Mouse (Mus musculus): ENCODE data around the gene Mlec. TPM values are rescaled to one million over a fixed set of nuclear protein-coding genes. Genes with fewer than 3 reads are reported as not detected.

Gene Mlec
- polyA plus RNA-seq, 1 experiment from 2014 or later: 36.6 TPM

DNA sequence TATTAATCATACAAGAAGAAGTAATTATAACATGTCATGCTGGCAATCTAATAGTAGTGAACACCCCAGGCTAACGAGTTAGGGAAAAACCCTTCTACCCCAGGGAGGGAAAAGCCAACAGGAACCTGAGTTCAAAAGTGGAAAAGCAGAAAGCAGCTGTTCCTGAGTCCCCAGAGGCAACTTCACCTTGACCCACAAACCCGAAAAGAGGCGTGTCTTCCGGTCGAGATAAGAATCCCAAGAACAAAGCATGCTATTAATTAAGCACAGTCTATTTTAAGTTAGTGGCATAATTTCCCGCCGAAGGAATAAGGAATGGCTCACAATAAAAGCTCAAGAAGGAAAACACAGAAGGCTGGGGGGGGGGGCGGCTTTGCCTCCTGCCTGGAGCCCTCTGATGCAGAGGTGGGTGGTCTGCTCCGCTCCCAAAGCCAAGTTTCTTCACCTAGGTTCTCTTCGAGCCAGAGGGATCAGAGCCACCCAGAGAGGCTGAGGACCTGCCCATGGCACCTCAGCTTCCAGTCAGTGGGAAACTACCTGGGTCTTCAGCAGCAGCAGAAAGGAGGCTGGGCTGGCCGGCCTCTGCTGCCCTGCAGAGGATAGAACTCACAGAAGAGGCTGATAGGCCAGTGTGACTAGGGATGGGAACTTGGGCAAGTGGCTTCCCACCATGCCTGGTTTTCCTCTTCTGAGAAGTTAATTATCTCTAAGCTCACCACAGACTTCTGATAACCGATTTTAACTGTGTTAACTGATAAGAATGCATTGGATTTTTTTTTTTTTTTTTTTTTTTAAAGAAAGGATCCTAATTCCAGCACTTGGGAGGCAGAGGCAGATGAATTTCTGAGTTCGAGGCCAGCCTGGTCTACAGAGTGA is 3.3 kb upstream of the Mlec start:
- no peaks in the 10 kb centered on the region; the same call in 1 of the 2 replicates for H3K4me1 ChIP-seq (ENCODE audit: control insufficient read depth, insufficient read depth, low read length)
- DNase-seq (ENCODE audit: low spot score) (peak; percentile 48), ATAC-seq (replicated peaks; ENCODE audit: insufficient number of reproducible peaks, low FRiP score, low TSS enrichment, low read depth) (no peak)
- no peaks in the 10 kb centered on the region for H3K36me3 ChIP-seq (replicated peaks; ENCODE audit: control insufficient read depth, insufficient read depth, low read depth, low read length)
- WGBS: 37% methylated on average over 13 of the region's 13 CpGs
- H3K9ac ChIP-seq (replicated peaks; ENCODE audit: low read length): no peak overlapping the region
- no peak overlapping the region for H3K4me2 ChIP-seq (ENCODE audit: low read depth, low read length)
- 0 out of 2 replicates have a peak overlapping the region, but pooled peaks have one; percentile 31 for H3K27ac ChIP-seq (replicated peaks; ENCODE audit: low read depth, low read length)
- no peaks in the 10 kb centered on the region for H3K27me3 ChIP-seq (ENCODE audit: control insufficient read depth, insufficient read depth, low read length)
- no peak overlapping the region for H3K4me3 ChIP-seq (ENCODE audit: low read depth, low read length)
- no peaks in the 10 kb centered on the region for H3K9me3 ChIP-seq (replicated peaks; ENCODE audit: control insufficient read depth, low read length)

DNA sequence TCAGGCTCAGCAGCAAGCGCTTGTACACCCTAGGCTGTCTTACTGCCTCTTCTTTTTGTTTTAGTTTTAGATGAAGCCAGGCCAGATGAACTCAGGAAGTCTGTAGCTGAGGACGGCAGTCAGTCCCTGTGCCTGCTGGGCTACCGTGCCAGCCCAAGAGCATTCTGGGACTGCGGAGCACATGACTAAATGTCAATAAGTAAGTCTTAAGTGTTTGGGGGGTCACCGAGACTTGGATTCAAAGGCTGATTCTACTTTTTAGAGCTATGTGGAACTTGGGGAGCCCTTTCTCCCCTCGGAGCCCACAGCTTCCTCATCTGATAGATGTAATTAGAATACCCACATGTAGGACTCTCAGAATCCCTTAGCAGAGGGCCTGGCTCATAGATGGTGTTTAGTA is 2.7 kb upstream of the Mlec start:
- 73% methylated on average over 6 of the region's 6 CpGs for WGBS
- H3K27me3 ChIP-seq (ENCODE audit: control insufficient read depth, insufficient read depth, low read length): no peaks in the 10 kb centered on the region
- ATAC-seq (replicated peaks; ENCODE audit: insufficient number of reproducible peaks, low FRiP score, low TSS enrichment, low read depth) (no peak), DNase-seq (ENCODE audit: low spot score) (no peak)
- no peaks in the 10 kb centered on the region for H3K9me3 ChIP-seq (replicated peaks; ENCODE audit: control insufficient read depth, low read length)
- no peak overlapping the region for H3K9ac ChIP-seq (replicated peaks; ENCODE audit: low read length)
- H3K4me2 ChIP-seq (ENCODE audit: low read depth, low read length): no peak overlapping the region
- H3K4me3 ChIP-seq (ENCODE audit: low read depth, low read length): no peak overlapping the region
- H3K27ac ChIP-seq (replicated peaks; ENCODE audit: low read depth, low read length): no peak overlapping the region
- no peaks in the 10 kb centered on the region for H3K36me3 ChIP-seq (replicated peaks; ENCODE audit: control insufficient read depth, insufficient read depth, low read depth, low read length)
- H3K4me1 ChIP-seq (ENCODE audit: control insufficient read depth, insufficient read depth, low read length): no peaks in the 10 kb centered on the region; the same call in none of the 2 replicates

DNA sequence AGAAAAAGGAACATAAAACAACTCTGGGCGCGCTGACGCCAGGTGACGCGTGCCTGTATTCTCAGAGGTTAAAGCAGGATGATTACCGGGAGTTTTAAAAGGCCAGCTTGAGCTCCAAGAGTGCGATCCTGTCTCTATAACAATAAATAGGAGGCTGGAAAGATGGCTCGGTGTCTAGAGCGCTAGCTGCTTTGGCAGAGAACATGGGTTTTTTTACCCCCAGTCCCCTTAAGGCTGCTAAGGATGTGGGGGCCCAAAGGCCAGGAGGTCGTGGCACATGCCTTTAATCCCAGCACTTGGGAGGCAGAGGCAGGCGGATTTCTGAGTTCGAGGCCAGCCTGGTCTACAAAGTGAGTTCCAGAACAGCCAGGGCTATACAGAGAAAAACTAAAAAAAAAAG is 1.2 kb upstream of the Mlec start:
- H3K9ac ChIP-seq (replicated peaks; ENCODE audit: low read length): peak overlapping the region; percentile 86
- H3K27ac ChIP-seq (replicated peaks; ENCODE audit: low read depth, low read length): peak overlapping the region; percentile 95
- H3K9me3 ChIP-seq (replicated peaks; ENCODE audit: control insufficient read depth, low read length): no peaks in the 10 kb centered on the region
- ATAC-seq (replicated peaks; ENCODE audit: insufficient number of reproducible peaks, low FRiP score, low TSS enrichment, low read depth) (no peak), DNase-seq (ENCODE audit: low spot score) (no peak)
- H3K4me3 ChIP-seq (ENCODE audit: low read depth, low read length): peak overlapping the region; percentile 97
- peaks cover 2% of the 10 kb centered on the region for H3K4me1 ChIP-seq (ENCODE audit: control insufficient read depth, insufficient read depth, low read length)
- H3K4me2 ChIP-seq (ENCODE audit: low read depth, low read length): peak overlapping the region; percentile 79
- H3K36me3 ChIP-seq (replicated peaks; ENCODE audit: control insufficient read depth, insufficient read depth, low read depth, low read length): no peaks in the 10 kb centered on the region
- H3K27me3 ChIP-seq (ENCODE audit: control insufficient read depth, insufficient read depth, low read length): no peaks in the 10 kb centered on the region
- 38% methylated on average over 12 of the region's 12 CpGs for WGBS

DNA sequence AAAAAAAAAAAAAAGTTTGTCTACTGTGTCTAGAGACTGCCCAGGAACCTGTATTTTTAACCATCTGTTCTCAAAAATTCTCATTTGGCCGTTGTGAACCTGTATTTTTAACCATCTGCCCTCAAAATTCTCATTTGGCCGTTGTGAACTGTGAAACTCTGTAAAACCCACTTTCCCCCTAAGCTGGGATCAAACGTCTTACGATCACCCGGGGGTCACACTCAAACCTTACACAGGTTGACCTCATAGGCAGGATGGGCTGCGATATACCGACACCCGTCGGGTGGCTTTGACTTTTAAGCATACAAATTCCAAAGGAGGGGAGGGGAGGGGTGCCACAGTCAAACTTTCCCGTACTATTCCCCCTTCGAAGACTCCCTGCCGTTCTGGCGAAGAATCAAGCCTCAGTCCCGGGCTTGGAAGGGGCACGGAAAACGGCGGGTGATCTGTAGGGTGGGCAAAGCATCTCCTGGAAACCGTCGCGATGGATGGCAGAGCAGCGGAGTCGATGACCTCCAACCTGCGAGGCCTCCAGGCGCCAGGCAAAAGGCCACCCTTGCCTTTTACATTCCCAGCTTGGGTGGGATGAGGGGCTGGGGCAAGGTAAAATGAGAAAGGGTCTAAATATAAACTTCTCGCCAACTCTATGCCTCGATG is 918 bp downstream of the Mlec start:
- no peaks in the 10 kb centered on the region for H3K36me3 ChIP-seq (replicated peaks; ENCODE audit: control insufficient read depth, insufficient read depth, low read depth, low read length)
- peaks cover 4% of the 10 kb centered on the region for H3K4me1 ChIP-seq (ENCODE audit: control insufficient read depth, insufficient read depth, low read length)
- H3K27ac ChIP-seq (replicated peaks; ENCODE audit: low read depth, low read length): no peak overlapping the region
- H3K4me3 ChIP-seq (ENCODE audit: low read depth, low read length): peak overlapping the region; percentile 97
- DNase-seq (ENCODE audit: low spot score) (peak; percentile 46), ATAC-seq (replicated peaks; ENCODE audit: insufficient number of reproducible peaks, low FRiP score, low TSS enrichment, low read depth) (no peak)
- peak overlapping the region; percentile 89 for H3K9ac ChIP-seq (replicated peaks; ENCODE audit: low read length)
- H3K9me3 ChIP-seq (replicated peaks; ENCODE audit: control insufficient read depth, low read length): no peaks in the 10 kb centered on the region
- H3K27me3 ChIP-seq (ENCODE audit: control insufficient read depth, insufficient read depth, low read length): no peaks in the 10 kb centered on the region
- WGBS: 2% methylated on average over 26 of the region's 26 CpGs
- peak overlapping the region; percentile 58 for H3K4me2 ChIP-seq (ENCODE audit: low read depth, low read length)

DNA sequence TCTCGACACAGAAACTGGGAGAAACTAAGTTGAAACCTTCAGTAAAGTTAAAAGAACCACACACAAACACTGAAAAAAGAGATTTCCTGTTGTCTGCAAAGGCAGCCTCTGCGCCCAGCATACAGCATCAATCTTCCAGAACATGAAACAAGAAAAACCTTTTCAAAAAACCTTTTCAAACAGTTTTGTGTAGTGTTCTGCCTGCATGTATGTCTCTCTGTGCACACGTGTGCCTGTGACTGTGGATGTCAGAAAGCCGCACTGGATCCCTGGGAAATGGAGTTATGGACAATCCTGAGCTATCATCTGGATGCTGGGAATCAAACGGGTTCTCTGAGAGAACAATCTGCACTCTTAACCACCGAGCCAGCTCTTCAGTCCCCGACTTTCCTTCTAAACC is 1.6 kb downstream of the Mlec start:
- WGBS: 65% methylated on average over 7 of the region's 7 CpGs
- Histone ChIP-seq H3K9ac (replicated peaks; ENCODE audit: low read length) (peak overlapping the region; percentile 47), H3K36me3 (replicated peaks; ENCODE audit: control insufficient read depth, insufficient read depth, low read depth, low read length) (no peaks in the 10 kb centered on the region), H3K4me3 (ENCODE audit: low read depth, low read length) (peak overlapping the region; percentile 97), H3K27me3 (ENCODE audit: control insufficient read depth, insufficient read depth, low read length) (no peaks in the 10 kb centered on the region), H3K4me1 (ENCODE audit: control insufficient read depth, insufficient read depth, low read length) (peaks cover 4% of the 10 kb centered on the region), H3K27ac (replicated peaks; ENCODE audit: low read depth, low read length) (no peak overlapping the region), H3K9me3 (replicated peaks; ENCODE audit: control insufficient read depth, low read length) (no peaks in the 10 kb centered on the region), H3K4me2 (ENCODE audit: low read depth, low read length) (peak overlapping the region; percentile 58)
- no peak for DNase-seq (ENCODE audit: low spot score)
- no peak for ATAC-seq (replicated peaks; ENCODE audit: insufficient number of reproducible peaks, low FRiP score, low TSS enrichment, low read depth)

DNA sequence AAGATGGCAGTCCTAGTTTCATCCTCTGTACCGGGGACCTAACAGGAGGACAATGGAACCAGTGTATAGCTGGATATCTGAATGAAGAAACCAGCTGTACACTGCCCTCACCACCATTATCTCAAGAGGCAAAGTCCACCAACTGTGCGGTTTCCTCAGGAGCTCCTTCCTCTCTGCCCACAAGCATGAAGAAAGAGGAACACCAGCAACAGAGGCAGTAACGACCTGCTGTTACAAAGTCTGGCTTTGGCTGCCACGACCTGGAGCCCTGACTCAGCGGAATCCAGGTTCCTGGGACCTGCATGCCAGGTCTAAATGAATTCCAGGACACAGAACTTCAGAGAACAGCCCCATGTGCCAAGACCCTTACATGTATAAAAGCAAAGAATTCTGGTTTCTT is 2.1 kb downstream of the Mlec start:
- Histone ChIP-seq H3K9me3 (replicated peaks; ENCODE audit: control insufficient read depth, low read length) (no peaks in the 10 kb centered on the region), H3K36me3 (replicated peaks; ENCODE audit: control insufficient read depth, insufficient read depth, low read depth, low read length) (no peaks in the 10 kb centered on the region), H3K4me1 (ENCODE audit: control insufficient read depth, insufficient read depth, low read length) (peaks cover 4% of the 10 kb centered on the region), H3K4me3 (ENCODE audit: low read depth, low read length) (peak overlapping the region; percentile 19), H3K4me2 (ENCODE audit: low read depth, low read length) (peak overlapping the region; percentile 58), H3K27me3 (ENCODE audit: control insufficient read depth, insufficient read depth, low read length) (no peaks in the 10 kb centered on the region), H3K27ac (replicated peaks; ENCODE audit: low read depth, low read length) (no peak overlapping the region), H3K9ac (replicated peaks; ENCODE audit: low read length) (peak overlapping the region; percentile 47)
- no peak for ATAC-seq (replicated peaks; ENCODE audit: insufficient number of reproducible peaks, low FRiP score, low TSS enrichment, low read depth)
- DNase-seq (ENCODE audit: low spot score): peak; percentile 22
- 35% methylated on average over 5 of the region's 5 CpGs for WGBS

DNA sequence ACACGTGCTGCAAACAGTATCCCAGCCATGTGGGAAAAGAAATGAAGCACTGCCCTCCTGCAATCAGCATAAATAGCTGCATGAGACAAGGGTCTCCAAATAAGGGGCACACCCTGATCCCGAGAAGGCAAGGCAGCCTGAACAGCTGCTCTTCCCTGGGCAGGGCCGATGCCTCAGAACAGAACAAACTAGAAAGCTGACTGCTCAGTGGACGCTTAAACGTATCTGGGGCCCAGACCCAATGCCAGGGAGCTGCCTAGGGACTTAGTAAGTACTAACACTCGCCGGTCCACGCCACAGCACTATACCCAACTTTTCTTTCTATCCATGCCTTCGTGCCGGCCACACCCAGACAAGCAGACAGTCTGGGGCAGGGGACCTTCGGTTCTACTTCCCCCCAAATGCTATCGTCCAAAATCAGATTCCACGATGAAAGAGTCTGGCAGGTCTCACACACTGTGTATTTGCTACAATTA is 2.8 kb downstream of the Mlec start:
- DNase-seq (ENCODE audit: low spot score) (no peak), ATAC-seq (replicated peaks; ENCODE audit: insufficient number of reproducible peaks, low FRiP score, low TSS enrichment, low read depth) (no peak)
- peak overlapping the region; percentile 58 for H3K4me2 ChIP-seq (ENCODE audit: low read depth, low read length)
- H3K27me3 ChIP-seq (ENCODE audit: control insufficient read depth, insufficient read depth, low read length): no peaks in the 10 kb centered on the region
- no peak overlapping the region for H3K4me3 ChIP-seq (ENCODE audit: low read depth, low read length)
- 73% methylated on average over 13 of the region's 13 CpGs for WGBS
- peak overlapping the region; percentile 47; the same call in 1 of the 2 replicates for H3K9ac ChIP-seq (replicated peaks; ENCODE audit: low read length)
- H3K4me1 ChIP-seq (ENCODE audit: control insufficient read depth, insufficient read depth, low read length): peaks cover 4% of the 10 kb centered on the region
- no peak overlapping the region for H3K27ac ChIP-seq (replicated peaks; ENCODE audit: low read depth, low read length)
- H3K36me3 ChIP-seq (replicated peaks; ENCODE audit: control insufficient read depth, insufficient read depth, low read depth, low read length): peaks cover 4% of the 10 kb centered on the region
- no peaks in the 10 kb centered on the region for H3K9me3 ChIP-seq (replicated peaks; ENCODE audit: control insufficient read depth, low read length)
